Mouse (Mus musculus): ENCODE measurements around the gene 3110082I17Rik. TPM values are rescaled to one million over a fixed set of nuclear protein-coding genes. Genes with fewer than 3 reads are reported as not detected.

Gene 3110082I17Rik
- polyA plus RNA-seq, 1 experiment from 2014 or later, result 21.9 TPM

GRCm38 (mm10) chr5:139317751-139318504 is 142.4 kb downstream of the 3110082I17Rik start:
- no peak overlapping the region for H3K27ac ChIP-seq (ENCODE audit: low read depth, low read length)
- no peak overlapping the region for H3K4me3 ChIP-seq (ENCODE audit: low read depth, low read length)
- no peak overlapping the region for H3K9ac ChIP-seq (ENCODE audit: low read depth, low read length)
- 60% methylated on average over 21 of the region's 21 CpGs for WGBS (ENCODE audit: insufficient replicate concordance)
- no peaks in the 10 kb centered on the region for H3K9me3 ChIP-seq (replicated peaks; ENCODE audit: control insufficient read depth, low read length)
- H3K4me2 ChIP-seq, result no peak overlapping the region
- peaks cover under 1% of the 10 kb centered on the region; the same call in 1 of the 2 replicates for H3K27me3 ChIP-seq (ENCODE audit: control insufficient read depth, insufficient read depth, low read length)
- H3K36me3 ChIP-seq (ENCODE audit: control insufficient read depth, insufficient read depth, low read length), result no peaks in the 10 kb centered on the region
- ATAC-seq (replicated peaks; ENCODE audit: insufficient number of reproducible peaks, low FRiP score, low TSS enrichment), result no peak
- H3K4me1 ChIP-seq (ENCODE audit: control insufficient read depth, insufficient read depth, low read length), result no peaks in the 10 kb centered on the region

- no peak overlapping the region for H3K27ac ChIP-seq (ENCODE audit: low read depth, low read length)
- H3K36me3 ChIP-seq (ENCODE audit: control insufficient read depth, insufficient read depth, low read length), result no peaks in the 10 kb centered on the region
Observed at GRCm38 (mm10) chr5:139316982-139317675, 143.2 kb downstream of the 3110082I17Rik start.

GRCm38 (mm10) chr5:139314941-139315642 is 145.2 kb downstream of the 3110082I17Rik start:
- Histone ChIP-seq H3K36me3 (ENCODE audit: control insufficient read depth, insufficient read depth, low read length) (no peaks in the 10 kb centered on the region), H3K27me3 (ENCODE audit: control insufficient read depth, insufficient read depth, low read length) (no peaks in the 10 kb centered on the region), H3K4me1 (ENCODE audit: control insufficient read depth, insufficient read depth, low read length) (no peaks in the 10 kb centered on the region), H3K4me2 (no peak overlapping the region), H3K9me3 (replicated peaks; ENCODE audit: control insufficient read depth, low read length) (no peaks in the 10 kb centered on the region), H3K9ac (ENCODE audit: low read depth, low read length) (no peak overlapping the region), H3K27ac (ENCODE audit: low read depth, low read length) (no peak overlapping the region), H3K4me3 (ENCODE audit: low read depth, low read length) (no peak overlapping the region)
- ATAC-seq (replicated peaks; ENCODE audit: insufficient number of reproducible peaks, low FRiP score, low TSS enrichment), result no peak
- 78% methylated on average over 12 of the region's 12 CpGs for WGBS (ENCODE audit: insufficient replicate concordance)

More at GRCm38 (mm10) chr5:139316982-139317675, 143.2 kb downstream of the 3110082I17Rik start:
- Histone ChIP-seq H3K27me3 (ENCODE audit: control insufficient read depth, insufficient read depth, low read length) (no peaks in the 10 kb centered on the region), H3K4me2 (no peak overlapping the region), H3K4me3 (ENCODE audit: low read depth, low read length) (no peak overlapping the region), H3K4me1 (ENCODE audit: control insufficient read depth, insufficient read depth, low read length) (no peaks in the 10 kb centered on the region), H3K9me3 (replicated peaks; ENCODE audit: control insufficient read depth, low read length) (no peaks in the 10 kb centered on the region), H3K9ac (ENCODE audit: low read depth, low read length) (no peak overlapping the region)
- no peak; the same call in 1 of the 2 replicates for ATAC-seq (replicated peaks; ENCODE audit: insufficient number of reproducible peaks, low FRiP score, low TSS enrichment)
- 65% methylated on average over 6 of the region's 6 CpGs for WGBS (ENCODE audit: insufficient replicate concordance)

GRCm38 (mm10) chr5:139313536-139313935 is 146.8 kb downstream of the 3110082I17Rik start:
- H3K9ac ChIP-seq (ENCODE audit: low read depth, low read length), result no peak overlapping the region
- H3K36me3 ChIP-seq (ENCODE audit: control insufficient read depth, insufficient read depth, low read length), result no peaks in the 10 kb centered on the region
- 78% methylated on average over 9 of the region's 9 CpGs for WGBS (ENCODE audit: insufficient replicate concordance)
- H3K4me1 ChIP-seq (ENCODE audit: control insufficient read depth, insufficient read depth, low read length), result no peaks in the 10 kb centered on the region
- ATAC-seq (replicated peaks; ENCODE audit: insufficient number of reproducible peaks, low FRiP score, low TSS enrichment), result no peak
- no peak overlapping the region for H3K4me2 ChIP-seq
- H3K27me3 ChIP-seq (ENCODE audit: control insufficient read depth, insufficient read depth, low read length), result no peaks in the 10 kb centered on the region
- H3K27ac ChIP-seq (ENCODE audit: low read depth, low read length), result no peak overlapping the region
- no peaks in the 10 kb centered on the region for H3K9me3 ChIP-seq (replicated peaks; ENCODE audit: control insufficient read depth, low read length)
- H3K4me3 ChIP-seq (ENCODE audit: low read depth, low read length), result no peak overlapping the region

- Histone ChIP-seq H3K4me2 (no peak overlapping the region), H3K9me3 (replicated peaks; ENCODE audit: control insufficient read depth, low read length) (no peaks in the 10 kb centered on the region), H3K27ac (ENCODE audit: low read depth, low read length) (no peak overlapping the region), H3K27me3 (ENCODE audit: control insufficient read depth, insufficient read depth, low read length) (no peaks in the 10 kb centered on the region), H3K36me3 (ENCODE audit: control insufficient read depth, insufficient read depth, low read length) (no peaks in the 10 kb centered on the region), H3K9ac (ENCODE audit: low read depth, low read length) (no peak overlapping the region), H3K4me3 (ENCODE audit: low read depth, low read length) (no peak overlapping the region), H3K4me1 (ENCODE audit: control insufficient read depth, insufficient read depth, low read length) (no peaks in the 10 kb centered on the region)
- ATAC-seq (replicated peaks; ENCODE audit: insufficient number of reproducible peaks, low FRiP score, low TSS enrichment), result no peak
- 85% methylated on average over 9 of the region's 9 CpGs for WGBS (ENCODE audit: insufficient replicate concordance)
Observed at GRCm38 (mm10) chr5:139311822-139312221, 148.5 kb downstream of the 3110082I17Rik start.

- ATAC-seq (replicated peaks; ENCODE audit: insufficient number of reproducible peaks, low FRiP score, low TSS enrichment), result no peak
- no peaks in the 10 kb centered on the region for H3K4me1 ChIP-seq (ENCODE audit: control insufficient read depth, insufficient read depth, low read length)
- H3K9me3 ChIP-seq (replicated peaks; ENCODE audit: control insufficient read depth, low read length), result no peaks in the 10 kb centered on the region
- WGBS (ENCODE audit: insufficient replicate concordance), result 76% methylated on average over 4 of the region's 4 CpGs
- H3K27me3 ChIP-seq (ENCODE audit: control insufficient read depth, insufficient read depth, low read length), result no peaks in the 10 kb centered on the region
- H3K27ac ChIP-seq (ENCODE audit: low read depth, low read length), result no peak overlapping the region
- H3K9ac ChIP-seq (ENCODE audit: low read depth, low read length), result no peak overlapping the region
- H3K36me3 ChIP-seq (ENCODE audit: control insufficient read depth, insufficient read depth, low read length), result no peaks in the 10 kb centered on the region
- H3K4me3 ChIP-seq (ENCODE audit: low read depth, low read length), result no peak overlapping the region
- no peak overlapping the region for H3K4me2 ChIP-seq
Observed at GRCm38 (mm10) chr5:139310477-139310876, 149.8 kb downstream of the 3110082I17Rik start.

- no peaks in the 10 kb centered on the region for H3K27me3 ChIP-seq (ENCODE audit: control insufficient read depth, insufficient read depth, low read length)
- H3K9me3 ChIP-seq (replicated peaks; ENCODE audit: control insufficient read depth, low read length), result no peaks in the 10 kb centered on the region
- WGBS (ENCODE audit: insufficient replicate concordance), result 76% methylated on average over 3 of the region's 3 CpGs
- no peak overlapping the region for H3K4me2 ChIP-seq
- no peak overlapping the region for H3K9ac ChIP-seq (ENCODE audit: low read depth, low read length)
- H3K4me3 ChIP-seq (ENCODE audit: low read depth, low read length), result no peak overlapping the region
- no peak for ATAC-seq (replicated peaks; ENCODE audit: insufficient number of reproducible peaks, low FRiP score, low TSS enrichment)
- H3K36me3 ChIP-seq (ENCODE audit: control insufficient read depth, insufficient read depth, low read length), result no peaks in the 10 kb centered on the region
- no peak overlapping the region for H3K27ac ChIP-seq (ENCODE audit: low read depth, low read length)
- no peaks in the 10 kb centered on the region for H3K4me1 ChIP-seq (ENCODE audit: control insufficient read depth, insufficient read depth, low read length)
Observed at GRCm38 (mm10) chr5:139309946-139310345, 150.4 kb downstream of the 3110082I17Rik start.
